ENCODE assay signal across 26 mouse cellular contexts in genomic region chr5:126036686-126037085, GRCm38 (mm10).
DNase-seq lines count a peak whose midpoint lies in the region; ATAC-seq and TF ChIP-seq lines count a peak whose summit lies in the region.
"Had no signal": no experiment of that assay in that cellular context is flagged by ENCODE, and none has a peak within 500 bp of the region (broad histone marks: within the 10 kb centered on the region; RNA-seq: fewer than 3 reads in every experiment).

No protein-coding gene starts in this region.

- H3K36me3 ChIP-seq in forebrain, embryonic 14.5 days (ENCODE audit: control insufficient read depth, insufficient read depth, low read length): no peaks in the 10 kb centered on the region
- no peaks in the 10 kb centered on the region for H3K36me3 ChIP-seq in forebrain, embryonic 15.5 days
- no peaks in the 10 kb centered on the region for H3K36me3 ChIP-seq in midbrain, embryonic 13.5 days
- H3K36me3 ChIP-seq: heart, embryonic 10.5 days; heart, embryonic 15.5 days; limb, embryonic 13.5 days; liver, embryonic 12.5 days; neural tube, embryonic 15.5 days had no signal

- H3K4me1 ChIP-seq in forebrain, embryonic 14.5 days (ENCODE audit: control insufficient read depth, insufficient read depth, low read length): no peaks in the 10 kb centered on the region
- H3K4me1 ChIP-seq in forebrain, embryonic 15.5 days: no peaks in the 10 kb centered on the region
- peaks cover 12% of the 10 kb centered on the region for H3K4me1 ChIP-seq in midbrain, embryonic 13.5 days (replicated peaks)
- H3K4me1 ChIP-seq: heart, embryonic 10.5 days; heart, embryonic 15.5 days; limb, embryonic 13.5 days; liver, embryonic 12.5 days; neural tube, embryonic 15.5 days had no signal

- 0% methylated on average over 1 of the region's 1 CpGs for WGBS in forebrain, embryonic 14.5 days
- 3% methylated on average over 1 of the region's 1 CpGs for WGBS in forebrain, embryonic 15.5 days
- 0% methylated on average over 1 of the region's 1 CpGs for WGBS in midbrain, embryonic 13.5 days

- H3K27ac ChIP-seq in forebrain, embryonic 14.5 days (ENCODE audit: low read depth, low read length): peak overlapping the region; percentile 29; the same call in 1 of the 2 replicates
- H3K27ac ChIP-seq in forebrain, embryonic 15.5 days (replicated peaks): no peak overlapping the region
- H3K27ac ChIP-seq in midbrain, embryonic 13.5 days: peak overlapping the region; percentile 54
- H3K27ac ChIP-seq: heart, embryonic 10.5 days; heart, embryonic 15.5 days; hindbrain, embryonic 14.5 days; limb, embryonic 13.5 days; liver, embryonic 12.5 days; neural tube, embryonic 15.5 days had no signal

- no peaks in the 10 kb centered on the region for H3K27me3 ChIP-seq in forebrain, embryonic 14.5 days (replicated peaks; ENCODE audit: control insufficient read depth, insufficient read depth, low read length)
- H3K27me3 ChIP-seq in forebrain, embryonic 15.5 days: no peaks in the 10 kb centered on the region
- H3K27me3 ChIP-seq in midbrain, embryonic 13.5 days: no peaks in the 10 kb centered on the region
- H3K27me3 ChIP-seq: CH12.LX; heart, embryonic 15.5 days; limb, embryonic 13.5 days; liver, embryonic 12.5 days; neural tube, embryonic 15.5 days had no signal

- no peak overlapping the region for H3K9ac ChIP-seq in forebrain, embryonic 14.5 days (ENCODE audit: low read length)
- no peak overlapping the region for H3K9ac ChIP-seq in forebrain, embryonic 15.5 days (replicated peaks)
- no peak overlapping the region for H3K9ac ChIP-seq in midbrain, embryonic 13.5 days (replicated peaks)
- H3K9ac ChIP-seq: heart, embryonic 15.5 days; hindbrain, embryonic 14.5 days; limb, embryonic 13.5 days; liver, embryonic 12.5 days; liver, postnatal 0 days; neural tube, embryonic 15.5 days had no signal

- no peak for TF ChIP-seq CTCF in brain, embryonic 14.5 days (IDR thresholded peaks at IDR 0.05; ENCODE audit: borderline replicate concordance, extremely low read depth, insufficient read depth, insufficient read length)

- no peak overlapping the region for H3K4me3 ChIP-seq in forebrain, embryonic 14.5 days (ENCODE audit: low read depth, low read length)
- no peak overlapping the region for H3K4me3 ChIP-seq in forebrain, embryonic 15.5 days
- no peak overlapping the region for H3K4me3 ChIP-seq in midbrain, embryonic 13.5 days (replicated peaks)
- H3K4me3 ChIP-seq: heart, embryonic 10.5 days; heart, embryonic 15.5 days; limb, embryonic 13.5 days; liver, embryonic 12.5 days; neural tube, embryonic 15.5 days had no signal

- H3K4me2 ChIP-seq in forebrain, embryonic 14.5 days (ENCODE audit: low read length): no peak overlapping the region
- H3K4me2 ChIP-seq in forebrain, embryonic 15.5 days (replicated peaks): no peak overlapping the region
- no peak overlapping the region for H3K4me2 ChIP-seq in midbrain, embryonic 13.5 days (replicated peaks)
- H3K4me2 ChIP-seq: heart, embryonic 15.5 days; hindbrain, embryonic 14.5 days; limb, embryonic 13.5 days; liver, embryonic 12.5 days; neural tube, embryonic 15.5 days had no signal

- no peak for ATAC-seq in forebrain, embryonic 14.5 days
- ATAC-seq in forebrain, embryonic 15.5 days (replicated peaks): no peak
- peak; percentile 48; the same call in 1 of the 2 replicates for ATAC-seq in midbrain, embryonic 13.5 days
- ATAC-seq: activated CD4-positive, CD25-positive, alpha-beta regulatory T cell, adult 4 months; inflammation-experienced regulatory T-cells, adult 6 months; liver, embryonic 12.5 days; liver, postnatal 0 days had no signal

- no peak for TF ChIP-seq POLR2A in brain, embryonic 14.5 days (IDR thresholded peaks at IDR 0.05; ENCODE audit: borderline replicate concordance, extremely low read depth, insufficient read depth, insufficient read length, poor library complexity, severe bottlenecking)

- H3K9me3 ChIP-seq in forebrain, embryonic 14.5 days (replicated peaks; ENCODE audit: control insufficient read depth, low read length): no peaks in the 10 kb centered on the region
- H3K9me3 ChIP-seq in forebrain, embryonic 15.5 days: no peaks in the 10 kb centered on the region
- 0 out of 2 replicates have a peak, but pooled peaks cover 6% of the 10 kb centered on the region for H3K9me3 ChIP-seq in midbrain, embryonic 13.5 days
- H3K9me3 ChIP-seq: heart, embryonic 10.5 days; heart, embryonic 15.5 days; neural tube, embryonic 15.5 days had no signal

- peak; percentile 21 to 28 for DNase-seq in cerebellum, postnatal 10 days
- DNase-seq in cerebellum, postnatal 36 days: no peak
- DNase-seq in forebrain, embryonic 14.5 days (ENCODE audit: low spot score): peak; percentile 41
- peak; percentile 70 for DNase-seq in brain, embryonic 14.5 days (ENCODE audit: low read depth)
- DNase-seq in layer of hippocampus, adult 9-11 months: no peak
- DNase-seq in adrenal gland, postnatal 4 days (ENCODE audit: low spot score in 2 of 2): no peak
- DNase-seq: adrenal gland, adult 2 months; adrenal gland, postnatal 36 days; cerebellum, adult 8-10 months; kidney, adult 11 months; kidney, postnatal 14 days; liver, postnatal 0 days; lung, postnatal 36 days; retina, postnatal 1 day; right cerebral cortex, postnatal 14 days had no signal

Comparison
In these comparisons a context has a peak if more than half of its experiments do, and no peak if none do; other contexts are left out.
1. DNase-seq: peak in cerebellum, postnatal 10 days (2 of 2), forebrain, embryonic 14.5 days (single experiment) and brain, embryonic 14.5 days (single experiment); none in cerebellum, postnatal 36 days (0 of 2), layer of hippocampus, adult 9-11 months (single experiment) and adrenal gland, postnatal 4 days (0 of 2).